Mouse (Mus musculus) liver, adult 2 months (tissue): ENCODE results near the gene Rps2.
A peak's percentile ranks its signal among the peaks of the same experiment; 100 is the strongest.

Source experiments
- CTCF ChIP-seq: fragments of 200-500 bp; IDR thresholded peaks from 2 replicates; pipeline ENCODE4 v1.5.1; 2011; ENCODE audit warnings: low read depth, low read length, control low read depth
- POLR2A ChIP-seq: fragments of 200-500 bp; IDR thresholded peaks from 2 replicates; pipeline ENCODE4 v1.6.1; 2011; ENCODE audit warnings: low read length, control low read depth; ENCODE audit not compliant: insufficient read depth; ENCODE audit errors: extremely low read depth

DNA sequence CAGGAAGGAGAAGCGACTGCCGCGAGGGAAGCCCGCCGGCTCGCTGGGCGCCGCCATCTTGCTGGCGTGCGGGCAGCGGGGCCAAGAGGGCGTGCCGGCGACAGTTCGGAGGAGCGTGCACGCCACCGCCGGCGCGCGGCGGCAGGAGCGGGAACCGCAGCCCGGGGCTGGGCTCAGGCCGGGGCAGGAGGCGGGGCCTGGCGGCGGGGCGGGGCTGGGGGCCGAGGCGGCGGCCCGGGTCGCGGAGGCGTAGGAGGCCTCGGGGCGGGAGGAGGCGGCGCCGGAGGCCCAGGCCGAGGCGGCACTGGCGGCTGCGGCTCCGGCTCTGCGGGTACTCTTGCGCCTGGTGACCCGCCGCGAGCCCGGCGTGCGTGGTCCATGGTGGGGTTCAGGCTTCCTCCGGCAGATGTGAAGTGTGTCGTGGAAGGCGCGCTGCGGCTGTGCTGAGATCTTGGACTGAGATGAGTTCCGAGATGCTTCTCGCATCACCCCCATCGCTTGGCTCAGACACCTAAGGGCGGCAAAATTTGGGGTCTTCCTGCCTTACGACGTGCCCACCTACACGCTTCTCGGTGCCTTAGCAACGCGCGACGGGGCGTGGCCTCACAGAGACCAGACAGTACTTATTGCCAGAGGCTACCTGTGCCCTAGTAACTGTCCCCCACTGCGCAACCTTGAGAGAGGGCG, 21.8 kb upstream of the Rps2 start, which contains the start of the genes Gfer and Noxo1:
- peak; percentile 33; the same call in 1 of the 2 replicates for TF ChIP-seq CTCF
- TF ChIP-seq POLR2A, result 0 out of 2 replicates have a peak, but pooled peaks have one; percentile 30
